Mouse (Mus musculus): ENCODE measurements at regions not wholly inside any gene's neighbourhood (a gene's known extent, or its start where the extent isn't known, plus 50 kb on each side); places are given as distances from the start of the nearest gene placed in this dataset.

GRCm38 (mm10) chr5:119553469-119553868 is 117.0 kb upstream of the Tbx3 start:
- DNase-seq (ENCODE audit: low spot score) (no peak), ATAC-seq (replicated peaks; ENCODE audit: low FRiP score, low TSS enrichment, low read depth) (no peak)
- H3K4me2 ChIP-seq (ENCODE audit: low read length) = no peak overlapping the region
- no peak overlapping the region for H3K9ac ChIP-seq (ENCODE audit: low read length)
- WGBS = 45% methylated on average over 5 of the region's 5 CpGs
- H3K36me3 ChIP-seq (ENCODE audit: control insufficient read depth, insufficient read depth, low read length) = no peaks in the 10 kb centered on the region
- no peaks in the 10 kb centered on the region for H3K4me1 ChIP-seq (replicated peaks; ENCODE audit: control insufficient read depth, insufficient read depth, low read length)
- no peaks in the 10 kb centered on the region for H3K27me3 ChIP-seq (replicated peaks; ENCODE audit: control insufficient read depth, insufficient read depth, low read length)
- no peak overlapping the region for H3K4me3 ChIP-seq (ENCODE audit: low read depth, low read length)
- H3K27ac ChIP-seq (ENCODE audit: low read depth) = no peak overlapping the region
- 0 out of 2 replicates have a peak, but pooled peaks cover 4% of the 10 kb centered on the region for H3K9me3 ChIP-seq (ENCODE audit: control insufficient read depth, low read length)

GRCm38 (mm10) chr5:119557071-119557470 is 113.4 kb upstream of the Tbx3 start:
- 73% methylated on average over 5 of the region's 5 CpGs for WGBS
- Histone ChIP-seq H3K27ac (ENCODE audit: low read depth) (no peak overlapping the region), H3K9ac (ENCODE audit: low read length) (no peak overlapping the region), H3K4me2 (ENCODE audit: low read length) (no peak overlapping the region), H3K4me1 (replicated peaks; ENCODE audit: control insufficient read depth, insufficient read depth, low read length) (no peaks in the 10 kb centered on the region), H3K9me3 (ENCODE audit: control insufficient read depth, low read length) (0 out of 2 replicates have a peak, but pooled peaks cover 4% of the 10 kb centered on the region), H3K36me3 (ENCODE audit: control insufficient read depth, insufficient read depth, low read length) (no peaks in the 10 kb centered on the region), H3K4me3 (ENCODE audit: low read depth, low read length) (no peak overlapping the region), H3K27me3 (replicated peaks; ENCODE audit: control insufficient read depth, insufficient read depth, low read length) (no peaks in the 10 kb centered on the region)
- ATAC-seq (replicated peaks; ENCODE audit: low FRiP score, low TSS enrichment, low read depth) (no peak), DNase-seq (ENCODE audit: low spot score) (no peak)

GRCm38 (mm10) chr5:119559696-119560095 is 110.8 kb upstream of the Tbx3 start:
- no peak overlapping the region for H3K4me3 ChIP-seq (ENCODE audit: low read depth, low read length)
- no peak for ATAC-seq (replicated peaks; ENCODE audit: low FRiP score, low TSS enrichment, low read depth)
- no peak overlapping the region for H3K9ac ChIP-seq (ENCODE audit: low read length)
- WGBS = 93% methylated on average over 11 of the region's 11 CpGs
- no peaks in the 10 kb centered on the region for H3K9me3 ChIP-seq (ENCODE audit: control insufficient read depth, low read length)
- H3K4me2 ChIP-seq (ENCODE audit: low read length) = no peak overlapping the region
- H3K36me3 ChIP-seq (ENCODE audit: control insufficient read depth, insufficient read depth, low read length) = no peaks in the 10 kb centered on the region
- no peaks in the 10 kb centered on the region for H3K27me3 ChIP-seq (replicated peaks; ENCODE audit: control insufficient read depth, insufficient read depth, low read length)
- DNase-seq (ENCODE audit: low spot score) = no peak
- H3K27ac ChIP-seq (ENCODE audit: low read depth) = no peak overlapping the region
- H3K4me1 ChIP-seq (replicated peaks; ENCODE audit: control insufficient read depth, insufficient read depth, low read length) = peaks cover 7% of the 10 kb centered on the region

GRCm38 (mm10) chr5:119560392-119560791 is 110.1 kb upstream of the Tbx3 start:
- H3K4me3 ChIP-seq (ENCODE audit: low read depth, low read length) = no peak overlapping the region
- H3K4me2 ChIP-seq (ENCODE audit: low read length) = no peak overlapping the region
- no peaks in the 10 kb centered on the region for H3K36me3 ChIP-seq (ENCODE audit: control insufficient read depth, insufficient read depth, low read length)
- ATAC-seq (replicated peaks; ENCODE audit: low FRiP score, low TSS enrichment, low read depth) (no peak), DNase-seq (ENCODE audit: low spot score) (no peak)
- H3K9ac ChIP-seq (ENCODE audit: low read length) = no peak overlapping the region
- H3K4me1 ChIP-seq (replicated peaks; ENCODE audit: control insufficient read depth, insufficient read depth, low read length) = peaks cover 7% of the 10 kb centered on the region
- no peak overlapping the region for H3K27ac ChIP-seq (ENCODE audit: low read depth)
- no peaks in the 10 kb centered on the region for H3K27me3 ChIP-seq (replicated peaks; ENCODE audit: control insufficient read depth, insufficient read depth, low read length)
- no peaks in the 10 kb centered on the region for H3K9me3 ChIP-seq (ENCODE audit: control insufficient read depth, low read length)
- WGBS = 95% methylated on average over 5 of the region's 5 CpGs

- ATAC-seq (replicated peaks; ENCODE audit: low FRiP score, low TSS enrichment, low read depth) = no peak
- 77% methylated on average over 7 of the region's 7 CpGs for WGBS
- Histone ChIP-seq H3K36me3 (ENCODE audit: control insufficient read depth, insufficient read depth, low read length) (no peaks in the 10 kb centered on the region), H3K4me3 (ENCODE audit: low read depth, low read length) (no peak overlapping the region), H3K27ac (ENCODE audit: low read depth) (no peak overlapping the region), H3K4me1 (replicated peaks; ENCODE audit: control insufficient read depth, insufficient read depth, low read length) (peaks cover 7% of the 10 kb centered on the region), H3K27me3 (replicated peaks; ENCODE audit: control insufficient read depth, insufficient read depth, low read length) (no peaks in the 10 kb centered on the region), H3K9ac (ENCODE audit: low read length) (no peak overlapping the region), H3K9me3 (ENCODE audit: control insufficient read depth, low read length) (no peaks in the 10 kb centered on the region), H3K4me2 (ENCODE audit: low read length) (no peak overlapping the region)
- DNase-seq (ENCODE audit: low spot score) = no peak
These were observed 108.9 kb upstream of the Tbx3 start for GRCm38 (mm10) chr5:119561531-119561930.

- no peak overlapping the region for H3K27ac ChIP-seq (ENCODE audit: low read depth)
- peak overlapping the region; percentile 35 for H3K4me2 ChIP-seq (ENCODE audit: low read length)
- H3K4me1 ChIP-seq (replicated peaks; ENCODE audit: control insufficient read depth, insufficient read depth, low read length) = peaks cover 7% of the 10 kb centered on the region
- H3K9me3 ChIP-seq (ENCODE audit: control insufficient read depth, low read length) = no peaks in the 10 kb centered on the region
- H3K27me3 ChIP-seq (replicated peaks; ENCODE audit: control insufficient read depth, insufficient read depth, low read length) = no peaks in the 10 kb centered on the region
- H3K36me3 ChIP-seq (ENCODE audit: control insufficient read depth, insufficient read depth, low read length) = no peaks in the 10 kb centered on the region
- 14% methylated on average over 33 of the region's 33 CpGs for WGBS
- DNase-seq (ENCODE audit: low spot score) (peak; percentile 69), ATAC-seq (replicated peaks; ENCODE audit: low FRiP score, low TSS enrichment, low read depth) (peak; percentile 75)
- no peak overlapping the region for H3K4me3 ChIP-seq (ENCODE audit: low read depth, low read length)
- H3K9ac ChIP-seq (ENCODE audit: low read length) = no peak overlapping the region
These were observed 106.7 kb upstream of the Tbx3 start for GRCm38 (mm10) chr5:119563510-119564351.

GRCm38 (mm10) chr5:119567639-119568038 is 102.8 kb upstream of the Tbx3 start:
- DNase-seq (ENCODE audit: low spot score) = no peak
- Histone ChIP-seq H3K27ac (ENCODE audit: low read depth) (no peak overlapping the region), H3K4me3 (ENCODE audit: low read depth, low read length) (no peak overlapping the region), H3K36me3 (ENCODE audit: control insufficient read depth, insufficient read depth, low read length) (no peaks in the 10 kb centered on the region), H3K27me3 (replicated peaks; ENCODE audit: control insufficient read depth, insufficient read depth, low read length) (no peaks in the 10 kb centered on the region), H3K4me1 (replicated peaks; ENCODE audit: control insufficient read depth, insufficient read depth, low read length) (peaks cover 7% of the 10 kb centered on the region), H3K4me2 (ENCODE audit: low read length) (no peak overlapping the region), H3K9ac (ENCODE audit: low read length) (no peak overlapping the region), H3K9me3 (ENCODE audit: control insufficient read depth, low read length) (peaks cover 7% of the 10 kb centered on the region; the same call in 1 of the 2 replicates)
- 81% methylated on average over 11 of the region's 11 CpGs for WGBS
- ATAC-seq (replicated peaks; ENCODE audit: low FRiP score, low TSS enrichment, low read depth) = no peak

GRCm38 (mm10) chr5:119570054-119570453 is 100.4 kb upstream of the Tbx3 start:
- H3K4me1 ChIP-seq (replicated peaks; ENCODE audit: control insufficient read depth, insufficient read depth, low read length) = no peaks in the 10 kb centered on the region; the same call in 1 of the 2 replicates
- no peak overlapping the region for H3K27ac ChIP-seq (ENCODE audit: low read depth)
- ATAC-seq (replicated peaks; ENCODE audit: low FRiP score, low TSS enrichment, low read depth) = no peak
- no peak overlapping the region for H3K9ac ChIP-seq (ENCODE audit: low read length)
- DNase-seq (ENCODE audit: low spot score) = no peak
- no peak overlapping the region for H3K4me2 ChIP-seq (ENCODE audit: low read length)
- H3K27me3 ChIP-seq (replicated peaks; ENCODE audit: control insufficient read depth, insufficient read depth, low read length) = no peaks in the 10 kb centered on the region
- peaks cover 13% of the 10 kb centered on the region; the same call in 1 of the 2 replicates for H3K9me3 ChIP-seq (ENCODE audit: control insufficient read depth, low read length)
- no peak overlapping the region for H3K4me3 ChIP-seq (ENCODE audit: low read depth, low read length)
- WGBS = 20% methylated on average over 8 of the region's 8 CpGs
- no peaks in the 10 kb centered on the region for H3K36me3 ChIP-seq (ENCODE audit: control insufficient read depth, insufficient read depth, low read length)

GRCm38 (mm10) chr5:119571644-119572043 is 98.8 kb upstream of the Tbx3 start:
- 94% methylated on average over 3 of the region's 3 CpGs for WGBS
- ATAC-seq (replicated peaks; ENCODE audit: low FRiP score, low TSS enrichment, low read depth) = no peak

More at GRCm38 (mm10) chr5:119571644-119572043, 98.8 kb upstream of the Tbx3 start:
- no peak overlapping the region for H3K4me3 ChIP-seq (ENCODE audit: low read depth, low read length)
- H3K36me3 ChIP-seq (ENCODE audit: control insufficient read depth, insufficient read depth, low read length) = no peaks in the 10 kb centered on the region
- no peaks in the 10 kb centered on the region for H3K27me3 ChIP-seq (replicated peaks; ENCODE audit: control insufficient read depth, insufficient read depth, low read length)
- no peak overlapping the region for H3K9ac ChIP-seq (ENCODE audit: low read length)
- no peaks in the 10 kb centered on the region; the same call in 1 of the 2 replicates for H3K4me1 ChIP-seq (replicated peaks; ENCODE audit: control insufficient read depth, insufficient read depth, low read length)
- DNase-seq (ENCODE audit: low spot score) = no peak
- peaks cover 13% of the 10 kb centered on the region; the same call in 1 of the 2 replicates for H3K9me3 ChIP-seq (ENCODE audit: control insufficient read depth, low read length)
- no peak overlapping the region for H3K4me2 ChIP-seq (ENCODE audit: low read length)
- no peak overlapping the region for H3K27ac ChIP-seq (ENCODE audit: low read depth)

Measured in intestine, embryonic 14.5 days (tissue).